Mouse (Mus musculus): Measurements from ENCODE around the gene Zscan5b. TPM values are rescaled to one million over a fixed set of nuclear protein-coding genes. Genes with fewer than 3 reads are reported as not detected.

Gene Zscan5b
- polyA plus RNA-seq, 1 experiment, result not detected

Other genes starting within 250 kb of the Zscan5b start
- gene Vmn1r65, start 211.3 kb upstream of the Zscan5b start, polyA plus RNA-seq (2012; rRNA removed), result not detected in 2 replicates
- gene Nlrp4c, start 177.1 kb upstream of the Zscan5b start, polyA plus RNA-seq (2012; rRNA removed), result not detected in 2 replicates
- 56.6 and 57.7 TPM in 2 replicates for gene Zfp787, start 66.3 kb upstream of the Zscan5b start, polyA plus RNA-seq (2012; rRNA removed)
- gene Zfp444, start 50.1 kb upstream of the Zscan5b start, polyA plus RNA-seq (2012; rRNA removed), result 15.7 and 17.0 TPM in 2 replicates
- not detected in 2 replicates for gene Galp, start 25.2 kb upstream of the Zscan5b start, polyA plus RNA-seq (2012; rRNA removed)
- 1,972 and 2,446 TPM in 2 replicates for gene Epp13, start 30.4 kb downstream of the Zscan5b start, polyA plus RNA-seq (2012; rRNA removed)
- 1.5 and 1.6 TPM in 2 replicates for gene Zfp667, start 64.3 kb downstream of the Zscan5b start, polyA plus RNA-seq (2012; rRNA removed)
- 0.96 and 1.1 TPM in 2 replicates for gene Zfp583, start 109.0 kb downstream of the Zscan5b start, polyA plus RNA-seq (2012; rRNA removed)
- gene Gm3854, start 121.5 kb downstream of the Zscan5b start, polyA plus RNA-seq (2012; rRNA removed), result 0.14 and 0.18 TPM in 2 replicates
- 0.49 and 0.90 TPM in 2 replicates for gene Zfp78, start 141.0 kb downstream of the Zscan5b start, polyA plus RNA-seq (2012; rRNA removed)
- 3.0 and 3.3 TPM in 2 replicates for gene Zfp28, start 161.0 kb downstream of the Zscan5b start, polyA plus RNA-seq (2012; rRNA removed)
- not detected in 2 replicates for gene Smim17, start 176.4 kb downstream of the Zscan5b start, polyA plus RNA-seq (2012; rRNA removed)
- gene Gm20715, start 188.0 kb downstream of the Zscan5b start, polyA plus RNA-seq (2012; rRNA removed), result 0.03 TPM in 1 of 2 replicates, not detected in the other
- not detected in 2 replicates for gene Olfr1344, start 216.4 kb downstream of the Zscan5b start, polyA plus RNA-seq (2012; rRNA removed)
- not detected in 2 replicates for gene Olfr1336, start 233.9 kb downstream of the Zscan5b start, polyA plus RNA-seq (2012; rRNA removed)
- gene Olfr1346, start 244.8 kb downstream of the Zscan5b start, polyA plus RNA-seq (2012; rRNA removed), result not detected in 2 replicates

Measured in gonadal fat pad, adult 2 months (tissue).